24 mouse cellular contexts compared by ENCODE assay signal in the genomic region with DNA sequence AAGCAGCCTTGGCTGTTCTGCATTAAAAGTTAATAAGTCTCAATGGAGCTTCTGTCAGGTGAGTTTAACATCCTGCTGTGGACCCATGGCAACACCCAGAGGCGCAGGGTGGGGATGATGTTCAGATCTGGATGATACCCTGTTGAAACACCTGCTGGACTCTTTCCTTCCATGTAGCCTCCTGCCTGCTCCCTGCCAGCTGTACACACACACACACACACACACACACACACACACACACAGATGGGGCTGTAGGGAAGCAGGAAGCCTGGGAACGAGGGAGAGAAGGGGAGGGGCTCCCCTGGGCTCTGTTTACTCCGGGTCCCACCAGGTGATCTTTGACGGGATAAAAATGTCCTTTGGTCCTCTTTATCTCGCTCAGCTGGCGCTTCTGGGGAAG.
DNase-seq lines count a peak whose midpoint lies in the region; ATAC-seq and TF ChIP-seq lines count a peak whose summit lies in the region.
"Had no signal": no experiment of that assay in that cellular context is flagged by ENCODE, and none has a peak within 500 bp of the region (broad histone marks: within the 10 kb centered on the region; RNA-seq: fewer than 3 reads in every experiment).

No protein-coding gene starts in this region.

- H3K36me3 ChIP-seq in forebrain, embryonic 13.5 days (ENCODE audit: poor library complexity, severe bottlenecking), result no peaks in the 10 kb centered on the region
- no peaks in the 10 kb centered on the region for H3K36me3 ChIP-seq in forebrain, embryonic 11.5 days (ENCODE audit: control insufficient read depth, insufficient read depth, low read length)
- H3K36me3 ChIP-seq in intestine, embryonic 14.5 days (ENCODE audit: control insufficient read depth, insufficient read depth, low read length), result no peaks in the 10 kb centered on the region
- no peaks in the 10 kb centered on the region for H3K36me3 ChIP-seq in intestine, postnatal 0 days (ENCODE audit: control insufficient read depth, insufficient read depth)
- no peaks in the 10 kb centered on the region for H3K36me3 ChIP-seq in midbrain, embryonic 13.5 days
- no peaks in the 10 kb centered on the region for H3K36me3 ChIP-seq in stomach, embryonic 15.5 days
- H3K36me3 ChIP-seq: embryonic facial prominence, embryonic 15.5 days; liver, embryonic 13.5 days had no signal

- no peak for TF ChIP-seq CTCF in intestine, postnatal 0 days (IDR thresholded peaks at IDR 0.05; ENCODE audit: low read depth)

- peaks cover 21% of the 10 kb centered on the region for H3K4me1 ChIP-seq in forebrain, embryonic 13.5 days
- H3K4me1 ChIP-seq in forebrain, embryonic 11.5 days (replicated peaks; ENCODE audit: control insufficient read depth, insufficient read depth, low read length), result 0 out of 2 replicates have a peak, but pooled peaks cover 4% of the 10 kb centered on the region
- no peaks in the 10 kb centered on the region for H3K4me1 ChIP-seq in intestine, embryonic 14.5 days (replicated peaks; ENCODE audit: control insufficient read depth, insufficient read depth, low read length)
- no peaks in the 10 kb centered on the region for H3K4me1 ChIP-seq in intestine, postnatal 0 days (replicated peaks; ENCODE audit: control insufficient read depth, insufficient read depth, low read length)
- peaks cover 23% of the 10 kb centered on the region for H3K4me1 ChIP-seq in midbrain, embryonic 13.5 days (replicated peaks)
- H3K4me1 ChIP-seq in stomach, embryonic 15.5 days, result no peaks in the 10 kb centered on the region
- H3K4me1 ChIP-seq: embryonic facial prominence, embryonic 15.5 days; liver, embryonic 13.5 days had no signal

- no peak overlapping the region for H3K4me3 ChIP-seq in forebrain, embryonic 13.5 days
- no peak overlapping the region for H3K4me3 ChIP-seq in forebrain, embryonic 11.5 days (ENCODE audit: low read depth, low read length)
- H3K4me3 ChIP-seq in intestine, embryonic 14.5 days (ENCODE audit: low read depth, low read length), result no peak overlapping the region
- no peak overlapping the region for H3K4me3 ChIP-seq in intestine, postnatal 0 days (ENCODE audit: low read depth, low read length)
- no peak overlapping the region for H3K4me3 ChIP-seq in midbrain, embryonic 13.5 days (replicated peaks)
- no peak overlapping the region for H3K4me3 ChIP-seq in stomach, embryonic 15.5 days (replicated peaks)
- H3K4me3 ChIP-seq: embryonic facial prominence, embryonic 15.5 days; layer of hippocampus, adult 2 months; left cerebral cortex, adult 2 months; liver, embryonic 13.5 days; myocyte had no signal

- DNase-seq in forebrain, embryonic 11.5 days (ENCODE audit: low spot score), result no peak
- DNase-seq in intestine, embryonic 14.5 days (ENCODE audit: low spot score), result no peak
- no peak for DNase-seq in right cerebral cortex, adult 18-20 months
- DNase-seq in layer of hippocampus, adult 9-11 months, result no peak
- DNase-seq: adrenal gland, postnatal 10 days; cerebellum, adult 11-12 months; cerebellum, postnatal 14 days; kidney, adult 8-10 months; kidney, postnatal 14 days; liver, embryonic 13.5 days; lung, embryonic 14.5 days; lung, postnatal 36 days; thymus, postnatal 36 days had no signal

- WGBS in forebrain, embryonic 13.5 days, result 18% methylated on average over 6 of the region's 6 CpGs
- 21% methylated on average over 6 of the region's 6 CpGs for WGBS in forebrain, embryonic 11.5 days
- 8% methylated on average over 6 of the region's 6 CpGs for WGBS in intestine, embryonic 14.5 days
- WGBS in intestine, postnatal 0 days, result 5% methylated on average over 6 of the region's 6 CpGs
- 14% methylated on average over 6 of the region's 6 CpGs for WGBS in midbrain, embryonic 13.5 days
- WGBS in stomach, embryonic 15.5 days, result 9% methylated on average over 6 of the region's 6 CpGs

- no peak overlapping the region for H3K4me2 ChIP-seq in forebrain, embryonic 13.5 days
- H3K4me2 ChIP-seq in forebrain, embryonic 11.5 days (ENCODE audit: low read depth, low read length, severe bottlenecking), result no peak overlapping the region
- H3K4me2 ChIP-seq in intestine, embryonic 14.5 days (ENCODE audit: low read length), result no peak overlapping the region
- no peak overlapping the region for H3K4me2 ChIP-seq in intestine, postnatal 0 days (replicated peaks; ENCODE audit: low read depth)
- peak overlapping the region; percentile 5; the same call in 1 of the 2 replicates for H3K4me2 ChIP-seq in midbrain, embryonic 13.5 days (replicated peaks)
- no peak overlapping the region for H3K4me2 ChIP-seq in stomach, embryonic 15.5 days
- H3K4me2 ChIP-seq: embryonic facial prominence, embryonic 15.5 days; liver, embryonic 13.5 days; lung, embryonic 14.5 days had no signal

- H3K27me3 ChIP-seq in forebrain, embryonic 13.5 days, result no peaks in the 10 kb centered on the region
- H3K27me3 ChIP-seq in forebrain, embryonic 11.5 days (ENCODE audit: control insufficient read depth, insufficient read depth, low read length), result no peaks in the 10 kb centered on the region
- H3K27me3 ChIP-seq in intestine, embryonic 14.5 days (replicated peaks; ENCODE audit: control insufficient read depth, insufficient read depth, low read length), result no peaks in the 10 kb centered on the region
- H3K27me3 ChIP-seq in intestine, postnatal 0 days (replicated peaks; ENCODE audit: control insufficient read depth, insufficient read depth, low read length), result no peaks in the 10 kb centered on the region
- H3K27me3 ChIP-seq in midbrain, embryonic 13.5 days, result no peaks in the 10 kb centered on the region
- no peaks in the 10 kb centered on the region for H3K27me3 ChIP-seq in stomach, embryonic 15.5 days (replicated peaks)
- H3K27me3 ChIP-seq: embryonic facial prominence, embryonic 15.5 days; liver, embryonic 13.5 days; Patski had no signal

- H3K9me3 ChIP-seq in forebrain, embryonic 13.5 days (replicated peaks), result no peaks in the 10 kb centered on the region
- no peaks in the 10 kb centered on the region for H3K9me3 ChIP-seq in forebrain, embryonic 11.5 days (ENCODE audit: control insufficient read depth, low read length)
- H3K9me3 ChIP-seq in intestine, embryonic 14.5 days (ENCODE audit: control insufficient read depth, low read length), result no peaks in the 10 kb centered on the region
- no peaks in the 10 kb centered on the region for H3K9me3 ChIP-seq in intestine, postnatal 0 days (ENCODE audit: control insufficient read depth)
- no peaks in the 10 kb centered on the region for H3K9me3 ChIP-seq in midbrain, embryonic 13.5 days
- H3K9me3 ChIP-seq in stomach, embryonic 15.5 days, result no peaks in the 10 kb centered on the region
- H3K9me3 ChIP-seq: embryonic facial prominence, embryonic 15.5 days; liver, embryonic 13.5 days had no signal

- peak overlapping the region; percentile 22; the same call in 1 of the 2 replicates for H3K27ac ChIP-seq in forebrain, embryonic 13.5 days
- no peak overlapping the region for H3K27ac ChIP-seq in forebrain, embryonic 11.5 days (ENCODE audit: low read depth, low read length)
- no peak overlapping the region for H3K27ac ChIP-seq in intestine, embryonic 14.5 days (ENCODE audit: low read depth)
- H3K27ac ChIP-seq in intestine, postnatal 0 days (ENCODE audit: low read depth, low read length), result no peak overlapping the region
- peak overlapping the region; percentile 17; the same call in 1 of the 2 replicates for H3K27ac ChIP-seq in midbrain, embryonic 13.5 days
- no peak overlapping the region for H3K27ac ChIP-seq in stomach, embryonic 15.5 days
- H3K27ac ChIP-seq: embryonic facial prominence, embryonic 15.5 days; layer of hippocampus, adult 2 months; left cerebral cortex, adult 2 months; liver, embryonic 13.5 days had no signal

- H3K9ac ChIP-seq in forebrain, embryonic 13.5 days, result no peak overlapping the region
- H3K9ac ChIP-seq in forebrain, embryonic 11.5 days (ENCODE audit: low read length), result no peak overlapping the region
- no peak overlapping the region for H3K9ac ChIP-seq in intestine, embryonic 14.5 days (ENCODE audit: low read length)
- H3K9ac ChIP-seq in intestine, postnatal 0 days (ENCODE audit: low read depth, low read length), result no peak overlapping the region
- H3K9ac ChIP-seq in midbrain, embryonic 13.5 days (replicated peaks), result no peak overlapping the region
- no peak overlapping the region for H3K9ac ChIP-seq in stomach, embryonic 15.5 days
- H3K9ac ChIP-seq: embryonic facial prominence, embryonic 15.5 days; liver, embryonic 13.5 days; lung, embryonic 14.5 days had no signal

- no peak for ATAC-seq in forebrain, embryonic 13.5 days
- ATAC-seq in forebrain, embryonic 11.5 days (replicated peaks; ENCODE audit: low FRiP score), result no peak
- peak; percentile 53; the same call in 1 of the 2 replicates for ATAC-seq in intestine, embryonic 14.5 days (replicated peaks; ENCODE audit: low FRiP score, low TSS enrichment, low read depth)
- no peak for ATAC-seq in intestine, postnatal 0 days
- peak; percentile 62 for ATAC-seq in midbrain, embryonic 13.5 days
- peak; percentile 22; the same call in 1 of the 2 replicates for ATAC-seq in stomach, embryonic 15.5 days (ENCODE audit: insufficient read depth, low FRiP score, low read depth)
- ATAC-seq: activated CD4-positive, CD25-positive, alpha-beta regulatory T cell, adult 4 months; CD4-positive, CD25-positive, alpha-beta regulatory T cell, adult 4 months; Patski had no signal

Comparison
In these comparisons a context has a peak if more than half of its experiments do, and no peak if none do; other contexts are left out.
1. ATAC-seq: peak in intestine, embryonic 14.5 days (single experiment), midbrain, embryonic 13.5 days (single experiment) and stomach, embryonic 15.5 days (single experiment); none in forebrain, embryonic 13.5 days (single experiment), forebrain, embryonic 11.5 days (single experiment) and intestine, postnatal 0 days (single experiment).
2. H3K27ac ChIP-seq: peak in forebrain, embryonic 13.5 days (single experiment) and midbrain, embryonic 13.5 days (single experiment); none in forebrain, embryonic 11.5 days (single experiment), intestine, embryonic 14.5 days (single experiment), intestine, postnatal 0 days (single experiment) and stomach, embryonic 15.5 days (single experiment).